Mouse (Mus musculus): ENCODE measurements around the gene Osbp.
A peak's percentile ranks its signal among the peaks of the same experiment; 100 is the strongest.

Osbp gene

DNA sequence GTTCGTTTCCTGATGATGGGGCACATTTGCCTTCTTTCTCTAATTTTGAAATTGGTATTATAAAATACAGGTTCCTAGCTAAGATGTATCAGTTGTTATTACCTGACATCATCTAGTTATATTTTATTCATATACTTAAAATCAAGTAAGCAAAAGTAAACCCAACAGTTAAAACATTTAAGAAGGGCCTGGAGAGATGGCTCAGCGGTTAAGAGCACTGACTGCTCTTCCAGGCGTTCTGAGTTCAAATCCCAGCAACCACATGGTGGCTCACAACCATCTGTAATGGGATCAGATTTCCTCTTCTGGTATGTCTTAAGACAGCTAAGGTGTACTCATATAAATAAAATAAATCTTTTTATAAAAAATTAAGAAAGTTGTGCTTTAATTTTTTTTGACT, 22.1 kb downstream of the Osbp start:
- no peak for DNase-seq (ENCODE audit: low spot score)

DNA sequence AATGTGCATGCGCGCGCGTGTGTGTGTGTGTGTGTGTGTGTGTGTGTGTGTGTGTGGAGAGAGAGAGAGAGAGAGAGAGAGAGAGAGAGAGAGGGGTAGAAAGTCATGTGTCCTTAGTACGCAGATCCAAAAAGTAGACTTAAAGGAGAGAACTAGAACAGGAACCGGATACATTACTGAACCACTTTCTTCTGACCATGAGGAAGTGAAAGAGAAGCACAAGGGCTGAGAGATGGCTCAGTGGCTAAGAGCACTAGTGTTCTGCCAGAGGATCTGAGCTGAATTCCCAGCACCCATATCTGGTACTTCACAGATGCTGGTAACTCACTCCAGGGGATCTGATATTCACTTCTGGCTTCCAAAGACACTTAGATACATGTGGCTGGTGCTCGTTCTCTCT, 23.6 kb downstream of the Osbp start:
- no peak for DNase-seq (ENCODE audit: low spot score)

DNA sequence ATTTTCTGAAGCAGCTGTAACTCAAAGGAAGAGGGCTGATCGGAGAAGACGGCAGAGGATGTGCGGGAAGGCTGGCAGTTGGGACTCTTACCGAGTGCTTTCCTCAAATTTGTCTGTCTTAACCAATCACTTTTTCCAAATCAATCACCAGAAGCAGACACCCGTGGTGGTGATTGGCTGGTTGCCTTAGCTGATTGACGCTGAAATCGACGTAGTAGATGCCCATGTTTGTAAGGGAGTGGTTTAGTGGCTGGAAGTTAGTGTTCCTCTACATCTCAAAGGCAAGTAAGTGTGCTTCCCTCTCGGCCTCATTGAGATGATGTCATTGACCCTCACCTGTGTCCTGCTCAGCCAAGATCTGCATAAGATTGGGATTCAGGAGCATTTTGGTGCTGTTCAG, 26.3 kb downstream of the Osbp start:
- DNase-seq (ENCODE audit: low spot score) = no peak

DNA sequence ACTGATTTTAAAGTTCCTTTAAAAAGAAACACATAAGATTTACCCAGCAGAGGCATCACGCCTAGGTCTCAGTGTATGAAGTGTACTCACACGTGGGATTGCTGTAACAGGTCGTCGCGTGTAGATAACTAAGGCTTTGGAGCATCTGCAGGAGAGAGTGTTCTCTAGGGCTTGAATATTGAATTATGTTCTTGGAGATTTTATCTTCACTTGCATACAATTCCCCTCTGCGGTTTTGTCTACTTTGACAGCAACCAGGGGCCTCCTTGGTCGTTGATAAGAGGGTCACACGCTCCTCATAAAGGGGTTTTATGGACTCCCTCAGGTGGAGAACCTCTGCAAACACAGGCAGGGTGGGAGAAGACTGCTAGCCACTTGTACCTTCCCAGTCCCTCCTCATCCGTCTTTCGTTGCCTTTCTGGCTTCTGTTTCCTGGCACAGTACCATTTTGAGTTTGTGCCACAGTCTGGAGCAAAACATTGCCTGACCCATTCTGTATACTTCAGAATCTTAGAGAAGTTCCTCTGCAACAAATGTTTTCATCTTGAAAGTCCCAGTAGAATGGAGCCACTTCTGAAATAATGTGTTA, 26.8 kb downstream of the Osbp start:
- DNase-seq (ENCODE audit: low spot score) = peak; percentile 51

DNA sequence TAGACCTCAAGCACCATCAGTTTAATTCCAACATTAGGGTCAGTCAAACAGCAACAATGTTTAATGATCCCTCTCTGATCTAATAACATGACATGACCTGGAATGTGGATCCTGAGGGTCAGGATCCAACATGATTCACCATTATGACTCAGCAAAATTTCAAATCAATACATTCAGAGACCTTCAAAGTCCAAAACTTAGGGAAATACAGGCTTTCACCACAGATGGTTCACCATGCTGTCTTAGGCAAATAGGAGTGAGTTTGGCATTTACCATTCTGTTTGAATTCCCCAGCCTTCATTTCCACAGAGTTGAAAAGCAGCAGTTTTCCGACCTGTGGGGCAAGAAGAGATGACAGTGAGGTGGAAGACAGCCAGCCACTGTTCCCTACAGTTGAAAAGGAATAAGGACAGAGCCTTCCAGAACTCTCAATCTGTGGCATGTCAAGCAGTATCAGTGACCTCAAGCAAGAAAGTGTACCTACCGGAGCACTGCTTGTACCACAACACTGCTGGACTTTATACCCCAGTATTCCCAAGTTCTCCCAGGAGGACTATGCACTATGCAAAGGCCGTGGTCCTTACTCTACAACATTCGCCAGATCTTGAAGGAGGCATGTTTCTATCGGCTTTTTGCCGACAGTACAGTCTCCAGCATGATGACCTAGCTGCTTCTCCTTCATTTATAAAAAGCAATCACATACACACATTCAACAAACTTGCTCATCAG, 29.1 kb downstream of the Osbp start:
- DNase-seq (ENCODE audit: low spot score) = no peak

DNA sequence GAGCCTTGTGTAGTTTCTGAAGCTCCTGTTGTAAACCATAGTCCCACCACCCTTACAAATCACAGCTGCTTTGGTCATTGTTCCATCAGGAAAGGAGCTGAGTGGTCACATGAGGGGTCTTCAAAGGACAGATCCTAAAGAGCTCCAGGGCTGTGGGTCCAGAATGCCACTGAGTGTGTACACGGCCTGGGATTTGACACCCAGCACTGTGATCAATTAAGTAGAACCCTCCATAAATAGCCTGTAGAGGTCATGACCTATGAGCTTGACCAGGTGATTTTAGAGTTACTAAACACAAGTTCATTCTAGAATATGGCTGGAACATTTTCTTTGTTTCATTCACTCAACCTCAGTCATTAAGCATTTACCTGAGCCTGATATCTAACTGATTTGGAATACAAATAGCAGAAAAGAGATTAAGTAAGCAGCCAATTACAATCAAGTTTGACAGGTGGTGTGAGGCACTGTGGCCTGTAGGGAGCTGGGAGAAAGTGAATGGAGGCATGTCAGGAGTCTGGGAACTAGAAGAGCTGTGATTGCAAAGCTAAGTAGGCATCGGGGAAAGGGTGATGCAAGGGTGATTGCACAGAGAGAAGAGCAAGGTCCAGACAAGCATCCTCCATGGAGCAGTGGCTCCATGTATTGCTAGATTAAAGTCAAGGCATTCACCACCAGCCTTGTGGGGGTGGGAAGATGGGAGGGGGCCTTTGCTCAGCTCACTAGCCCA, 30.1 kb downstream of the Osbp start:
- no peak for DNase-seq (ENCODE audit: low spot score)

DNA sequence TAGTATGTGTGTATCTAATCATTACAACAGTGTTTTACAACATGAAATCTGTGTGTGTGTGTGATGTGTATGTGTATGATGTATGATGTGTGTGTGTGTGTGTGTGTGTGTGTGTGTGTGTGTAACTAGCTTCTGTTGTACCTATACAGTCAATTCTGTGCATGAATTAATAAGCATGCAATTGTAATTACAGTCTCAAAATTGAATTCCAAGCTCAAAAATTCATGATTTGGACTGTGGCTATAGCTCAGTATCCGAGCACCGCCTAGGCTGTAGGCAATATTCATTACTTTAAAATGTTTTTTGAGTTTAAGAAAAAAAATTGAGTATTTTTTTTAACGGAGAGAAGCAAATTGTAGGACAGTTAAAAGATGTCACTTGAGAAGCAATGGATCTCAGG, 35.9 kb downstream of the Osbp start:
- DNase-seq (ENCODE audit: low spot score) = no peak

DNA sequence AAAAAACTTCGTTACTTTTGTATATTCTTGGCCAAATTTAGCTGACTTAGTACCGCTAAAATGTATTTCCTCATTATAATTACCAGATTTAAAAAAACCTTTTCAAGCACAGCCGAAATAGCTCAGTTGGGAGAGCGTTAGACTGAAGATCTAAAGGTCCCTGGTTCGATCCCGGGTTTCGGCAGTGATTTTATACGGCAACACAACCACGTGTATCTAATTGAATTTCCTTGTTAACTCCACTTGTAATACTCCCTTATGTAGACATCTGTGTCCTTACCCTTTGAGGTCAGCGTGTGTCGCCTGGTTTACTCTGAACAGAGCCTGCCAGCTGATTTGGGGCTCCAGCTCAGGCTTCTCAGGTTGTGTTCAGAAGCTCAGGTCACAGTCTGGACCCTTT, 36.4 kb downstream of the Osbp start:
- DNase-seq (ENCODE audit: low spot score) = peak; percentile 83

DNA sequence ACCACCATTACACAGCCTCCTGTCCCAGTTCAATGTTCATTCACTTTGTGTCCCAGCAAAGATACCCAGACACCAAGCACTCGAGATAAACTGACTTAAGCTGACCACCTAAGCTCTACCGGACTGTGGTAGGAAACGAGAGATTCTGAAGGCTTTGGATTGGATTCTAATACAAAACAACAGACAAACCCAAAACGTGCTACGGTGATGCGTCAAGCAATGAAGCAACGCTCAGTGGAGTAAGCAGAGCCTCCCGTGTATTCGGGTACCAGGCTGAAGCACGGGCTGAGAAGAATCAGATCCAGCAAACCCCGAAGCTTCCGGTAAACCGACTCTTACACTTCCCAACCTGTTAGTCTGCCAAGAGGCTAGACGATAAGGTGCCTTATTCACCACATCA, 37.0 kb downstream of the Osbp start:
- DNase-seq (ENCODE audit: low spot score) = no peak

DNA sequence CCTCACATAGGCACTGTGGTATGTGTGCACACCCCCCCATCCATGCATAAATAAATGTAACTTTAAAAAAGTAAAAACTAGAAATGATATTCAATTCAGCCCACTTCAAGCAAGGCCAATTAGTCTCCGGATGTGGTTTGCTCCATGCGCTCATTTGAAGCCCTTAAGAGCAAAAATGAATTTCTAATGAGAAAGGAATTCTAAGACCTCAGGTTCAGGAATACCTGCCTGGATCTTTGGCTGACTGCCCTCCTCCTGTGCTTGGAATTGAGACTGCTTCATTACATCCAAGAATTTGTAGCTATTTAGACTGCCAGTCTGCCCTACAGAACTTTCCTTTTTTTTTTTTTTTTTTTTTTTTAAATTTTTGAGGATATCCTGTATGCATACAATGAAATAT, 37.8 kb downstream of the Osbp start:
- no peak for DNase-seq (ENCODE audit: low spot score)

DNA sequence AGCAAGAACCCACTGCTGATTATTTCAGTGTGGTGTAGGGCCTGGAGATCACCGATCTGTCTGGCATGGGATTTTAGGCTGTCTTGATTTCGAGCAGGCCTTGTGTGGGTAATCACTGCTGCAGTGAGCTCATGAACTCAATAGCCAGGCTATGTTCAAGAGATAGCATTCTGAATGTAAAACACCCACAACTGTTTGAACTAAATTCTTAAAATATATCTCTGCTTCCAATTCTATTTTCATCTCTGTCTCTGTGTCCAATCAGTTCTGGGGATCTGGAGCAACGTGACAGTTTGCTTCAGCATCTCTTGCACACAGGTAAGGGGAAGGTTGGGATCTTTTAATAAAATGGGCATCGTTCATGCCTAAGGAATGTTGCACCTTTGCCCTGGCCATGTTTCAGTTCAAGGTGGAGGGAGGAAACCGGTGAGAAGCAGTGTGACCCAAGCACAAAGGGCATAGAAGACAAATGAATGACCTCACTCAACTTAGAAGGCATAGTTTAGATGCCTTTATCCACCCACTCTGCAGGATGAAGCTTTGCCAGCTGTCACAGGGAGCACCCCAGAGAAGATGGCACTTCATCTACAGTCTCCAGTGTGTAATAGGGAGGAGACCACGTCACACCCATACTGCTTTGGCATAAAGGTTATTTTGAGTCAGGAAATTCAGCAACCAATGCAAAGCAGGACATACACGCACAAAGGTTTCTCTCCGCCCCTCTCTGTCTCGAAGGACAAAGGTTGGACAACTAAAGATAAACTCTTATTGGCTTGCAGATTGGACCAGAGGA, 38.7 kb downstream of the Osbp start:
- peak; percentile 24 for DNase-seq (ENCODE audit: low spot score)

DNA sequence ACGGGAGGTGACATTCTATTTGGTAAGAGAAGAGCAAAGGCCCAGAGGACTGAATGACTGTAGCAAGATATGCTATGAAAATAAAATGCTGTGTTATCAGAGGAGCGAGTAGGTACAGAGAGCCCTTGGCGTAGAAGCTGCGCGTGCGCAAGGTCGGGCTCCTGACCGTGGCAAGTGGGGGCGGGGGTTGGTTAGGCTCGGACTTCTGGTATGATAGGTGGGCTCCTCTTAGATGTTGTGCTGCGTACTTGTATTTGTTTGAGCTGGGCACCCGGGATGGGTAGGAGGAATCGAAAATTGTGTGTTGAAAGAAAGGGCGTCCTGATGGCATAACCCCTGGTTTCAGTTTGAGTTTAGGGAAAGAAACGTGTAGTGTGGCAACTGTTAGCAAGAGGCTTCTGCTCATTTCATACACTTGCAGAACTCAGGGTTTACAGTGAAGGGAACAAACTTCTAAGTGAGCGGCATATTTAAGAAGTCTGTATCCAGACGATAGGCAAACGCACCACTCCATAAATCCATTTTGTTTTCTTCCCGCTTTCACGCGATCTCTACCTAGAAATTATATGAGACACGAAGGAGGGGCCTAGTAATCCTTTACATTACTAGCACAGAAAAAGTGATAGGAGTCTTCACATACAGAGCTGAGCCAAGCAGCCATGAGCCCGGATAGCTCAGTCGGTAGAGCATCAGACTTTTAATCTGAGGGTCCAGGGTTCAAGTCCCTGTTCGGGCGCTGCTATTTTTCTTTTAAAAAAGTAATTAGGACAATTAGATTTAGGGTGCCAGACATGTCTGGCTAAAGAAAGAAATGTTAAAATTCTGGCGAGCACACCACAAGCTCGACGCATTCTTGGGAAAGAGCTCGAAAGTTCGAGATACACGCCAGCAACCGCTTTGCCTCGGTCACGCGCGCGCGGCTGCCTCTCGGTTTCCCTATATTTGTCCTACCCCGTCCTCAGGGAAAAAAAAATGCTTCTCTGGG, 39.9 kb downstream of the Osbp start:
- DNase-seq (ENCODE audit: low spot score) = peak; percentile 90

DNA sequence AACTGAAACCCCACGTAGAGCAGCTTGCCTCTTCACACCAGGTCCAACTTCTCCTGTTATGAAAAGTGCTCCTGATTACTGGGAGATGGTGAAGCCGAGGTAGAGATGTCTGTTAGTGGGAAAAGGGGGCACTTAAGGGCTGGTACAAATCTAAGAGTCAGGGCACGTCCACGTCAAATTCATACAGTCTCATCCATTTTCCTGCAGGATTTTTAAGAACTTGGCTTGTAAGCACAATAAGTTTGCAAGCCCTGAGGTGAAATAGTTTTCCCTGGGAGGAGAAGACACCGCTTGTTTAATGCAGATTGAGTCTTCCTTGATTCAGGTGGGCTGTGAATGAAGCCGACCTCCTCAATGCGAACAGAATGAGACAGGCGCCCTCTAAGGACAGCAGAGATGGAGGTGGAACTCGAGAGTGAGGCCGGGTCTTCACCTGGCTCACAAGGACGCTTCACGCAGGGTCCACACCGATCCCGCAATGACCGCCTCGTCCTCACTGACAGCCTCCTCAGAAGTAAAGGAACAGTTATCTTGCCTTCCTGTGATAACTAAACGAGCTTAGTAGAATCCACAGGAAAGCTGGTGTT, 40.7 kb downstream of the Osbp start:
- DNase-seq (ENCODE audit: low spot score) = peak; percentile 18

DNA sequence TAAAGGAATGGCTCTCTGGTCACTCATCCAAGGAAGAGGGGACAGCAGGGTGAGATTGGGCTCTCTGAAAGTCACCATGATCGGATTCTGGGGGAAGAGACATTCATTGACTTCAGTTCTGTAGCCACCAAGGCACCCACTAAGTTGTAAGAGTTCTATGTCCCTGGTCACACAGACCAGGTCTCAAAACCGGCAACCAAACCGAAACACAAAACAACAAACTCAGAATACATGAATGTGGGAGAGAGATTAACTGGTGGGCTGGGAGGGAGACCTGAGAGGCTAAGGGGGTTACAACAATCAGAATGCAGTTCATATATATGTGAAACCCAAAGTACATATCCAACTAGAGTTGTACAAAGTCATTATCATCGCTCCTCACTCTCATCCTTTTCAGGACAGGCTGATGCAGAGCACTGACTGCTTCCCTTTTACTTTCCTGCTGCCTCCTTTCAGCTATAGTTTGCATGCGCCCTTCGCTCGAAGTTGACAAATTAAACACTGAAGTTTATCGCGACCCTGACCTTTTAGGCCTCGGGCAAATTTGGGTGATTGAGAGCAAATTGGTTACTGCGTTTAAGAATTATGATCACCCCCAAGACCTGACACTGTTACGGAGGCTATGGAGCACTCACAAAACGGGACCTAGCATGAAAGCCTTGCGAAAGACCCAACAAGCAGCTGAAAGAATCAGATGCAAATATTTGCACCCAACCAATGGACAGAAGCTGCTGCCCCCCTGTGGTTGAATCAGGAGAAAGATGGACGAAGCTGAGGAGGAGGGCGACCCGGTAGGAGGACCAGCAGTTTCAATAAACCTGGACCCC, 41.6 kb downstream of the Osbp start:
- peak; percentile 70 for DNase-seq (ENCODE audit: low spot score)

DNA sequence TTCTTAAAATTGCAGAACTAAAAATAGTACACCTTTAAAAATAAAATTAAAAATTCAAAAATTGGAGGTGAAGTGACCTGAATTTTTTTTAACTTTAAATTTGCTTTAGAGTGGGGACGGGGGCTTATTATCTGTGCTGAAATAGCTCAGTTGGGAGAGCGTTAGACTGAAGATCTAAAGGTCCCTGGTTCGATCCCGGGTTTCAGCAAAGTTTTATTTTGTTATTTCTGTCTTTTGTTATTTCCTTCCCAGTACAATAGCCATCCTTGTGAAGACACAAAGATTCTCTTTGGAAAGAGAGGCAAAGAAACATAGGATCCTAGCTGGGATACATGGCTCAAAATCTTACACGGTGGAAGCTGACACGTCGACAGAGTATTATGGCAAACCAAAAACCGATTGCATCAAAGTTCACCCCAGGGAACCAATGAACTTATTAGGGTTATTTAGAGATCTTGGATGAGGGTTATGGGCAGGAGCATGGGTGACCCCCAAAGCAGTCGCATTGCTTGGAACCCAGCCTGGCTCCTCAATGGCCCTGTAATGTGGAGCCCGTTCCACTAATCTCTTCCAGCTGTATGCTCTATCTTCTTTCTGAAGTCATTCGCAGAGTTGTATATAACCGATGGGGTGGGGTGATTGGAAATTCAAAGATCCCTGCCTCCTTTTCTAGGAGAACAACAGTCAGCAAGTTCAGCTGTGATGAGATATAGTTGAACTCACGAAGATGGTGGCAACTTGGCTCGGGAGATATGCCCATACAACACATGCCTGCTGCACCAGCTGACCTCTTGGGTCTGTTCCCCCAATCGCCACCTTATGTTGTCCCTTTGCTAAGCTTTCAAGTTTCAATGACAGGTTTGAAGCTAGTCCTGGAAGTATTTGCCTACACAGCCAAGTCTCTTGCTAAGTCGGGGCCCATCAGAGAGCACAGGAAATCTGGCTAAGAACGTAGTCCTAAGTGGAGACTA, 43.0 kb downstream of the Osbp start:
- DNase-seq (ENCODE audit: low spot score) = peak; percentile 61

DNA sequence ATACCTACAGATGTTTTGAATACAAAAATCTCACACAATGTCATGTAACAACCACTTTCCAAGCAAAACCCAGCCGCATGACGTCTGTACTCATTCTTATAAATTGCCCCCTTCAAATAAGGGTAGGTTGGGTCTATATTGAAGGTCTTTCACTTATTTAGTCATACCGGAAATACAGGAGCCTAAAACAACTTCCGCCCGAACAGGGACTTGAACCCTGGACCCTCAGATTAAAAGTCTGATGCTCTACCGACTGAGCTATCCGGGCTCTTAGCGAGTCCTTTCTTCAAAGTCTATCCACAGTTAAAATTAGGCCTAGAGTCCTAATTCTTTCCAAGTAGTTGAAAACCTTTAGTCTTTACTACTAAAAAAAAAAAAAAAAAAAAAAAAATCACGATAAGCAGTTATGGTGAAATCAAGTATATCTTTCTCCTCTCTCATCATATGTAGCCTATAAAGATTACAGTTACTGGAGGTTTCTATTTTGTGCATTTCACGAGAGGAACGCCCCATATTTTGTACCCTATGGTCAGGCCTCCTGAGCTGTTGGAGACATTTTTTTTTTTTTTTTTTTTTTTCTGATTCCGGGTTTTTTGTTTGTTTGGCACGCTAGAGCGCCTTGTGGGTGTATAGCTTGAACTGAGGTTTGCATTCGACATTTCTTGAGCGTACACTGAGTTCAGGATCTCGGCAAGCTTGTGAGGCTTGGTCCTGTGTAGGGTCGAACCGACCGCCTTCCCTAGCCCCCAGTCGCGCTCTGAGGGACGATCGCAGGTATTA, 44.0 kb downstream of the Osbp start:
- peak; percentile 92 for DNase-seq (ENCODE audit: low spot score)

DNA sequence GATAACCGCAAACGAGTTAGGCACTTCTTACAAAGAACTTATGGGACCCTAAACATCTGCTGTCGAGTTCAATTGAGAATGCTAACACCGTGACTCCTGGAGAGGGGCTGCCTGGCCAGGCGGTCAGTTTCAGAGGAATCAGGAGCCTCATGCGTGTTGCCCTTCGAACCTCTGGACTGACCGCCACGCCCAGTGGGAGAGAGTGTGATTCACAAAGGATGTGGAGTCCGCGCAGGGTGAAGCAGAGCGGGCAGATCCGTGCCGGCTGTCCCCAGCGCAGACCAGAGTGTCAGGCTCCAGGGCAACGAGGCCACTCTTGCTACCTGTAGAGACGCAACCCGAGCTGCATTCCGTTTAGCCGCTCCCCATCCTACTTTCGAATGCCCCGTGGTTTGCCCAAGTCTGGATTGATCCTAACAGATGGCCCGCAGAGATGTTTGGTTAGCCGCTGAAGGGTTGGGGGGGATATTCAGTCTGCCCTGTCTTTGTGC, 44.6 kb downstream of the Osbp start:
- DNase-seq (ENCODE audit: low spot score) = peak; percentile 79
